ENCODE assay signal across 10 mouse cellular contexts in genomic region chr6:52310366-52310765, GRCm38 (mm10). TPM values are rescaled to one million over a fixed set of nuclear protein-coding genes. Genes with fewer than 3 reads are reported as not detected.
DNase-seq lines count a peak whose midpoint lies in the region; ATAC-seq and TF ChIP-seq lines count a peak whose summit lies in the region.
"Had no signal": no experiment of that assay in that cellular context is flagged by ENCODE, and none has a peak within 500 bp of the region (broad histone marks: within the 10 kb centered on the region; RNA-seq: fewer than 3 reads in every experiment).

No protein-coding gene starts in this region.

- H3K27me3 ChIP-seq in heart, embryonic 10.5 days (ENCODE audit: insufficient read depth, poor library complexity, severe bottlenecking): peaks cover 99% of the 10 kb centered on the region
- H3K27me3 ChIP-seq in E14TG2a.4 (ENCODE audit: insufficient read depth, low read length): peaks cover 99% of the 10 kb centered on the region
- H3K27me3 ChIP-seq in hindbrain, embryonic 15.5 days: peaks cover 76% of the 10 kb centered on the region
- peaks cover 84% of the 10 kb centered on the region for H3K27me3 ChIP-seq in limb, embryonic 11.5 days (ENCODE audit: control insufficient read depth, insufficient read depth, low read length)

- no peak overlapping the region for H3K9ac ChIP-seq in hindbrain, embryonic 15.5 days
- peak overlapping the region; percentile 49 for H3K9ac ChIP-seq in limb, embryonic 11.5 days (ENCODE audit: low read length)

- H3K4me1 ChIP-seq in heart, embryonic 10.5 days: peaks cover 27% of the 10 kb centered on the region
- peaks cover 78% of the 10 kb centered on the region for H3K4me1 ChIP-seq in E14TG2a.4 (replicated peaks; ENCODE audit: low read depth, low read length)
- peaks cover 7% of the 10 kb centered on the region for H3K4me1 ChIP-seq in hindbrain, embryonic 15.5 days (replicated peaks)
- H3K4me1 ChIP-seq in limb, embryonic 11.5 days (ENCODE audit: control insufficient read depth, insufficient read depth, low read length): peaks cover 27% of the 10 kb centered on the region

- H3K4me2 ChIP-seq in hindbrain, embryonic 15.5 days: peak overlapping the region; percentile 29
- peak overlapping the region; percentile 40 for H3K4me2 ChIP-seq in limb, embryonic 11.5 days (ENCODE audit: low read depth, severe bottlenecking)

- no peaks in the 10 kb centered on the region for H3K9me3 ChIP-seq in heart, embryonic 10.5 days
- peaks cover 10% of the 10 kb centered on the region for H3K9me3 ChIP-seq in E14TG2a.4 (ENCODE audit: low read length)
- no peaks in the 10 kb centered on the region for H3K9me3 ChIP-seq in hindbrain, embryonic 15.5 days
- H3K9me3 ChIP-seq in limb, embryonic 11.5 days (ENCODE audit: control insufficient read depth, low read length): no peaks in the 10 kb centered on the region

- 2% methylated on average over 24 of the region's 24 CpGs for WGBS in heart, embryonic 10.5 days
- WGBS in hindbrain, embryonic 15.5 days: 2% methylated on average over 24 of the region's 24 CpGs
- under 1% methylated on average over 24 of the region's 24 CpGs for WGBS in limb, embryonic 11.5 days

- no peak for DNase-seq in heart, embryonic 10.5 days (ENCODE audit: low spot score)
- DNase-seq in heart, adult 8-10 months (ENCODE audit: low spot score): no peak
- peak; percentile 67 for DNase-seq in limb, embryonic 11.5 days (ENCODE audit: low spot score)
- no peak for DNase-seq in spleen, adult 18-20 months
- no peak for DNase-seq in frontal cortex, postnatal 25 days (ENCODE audit: low spot score in 2 of 2)
- DNase-seq in thymus, postnatal 36 days: no peak
- DNase-seq: layer of hippocampus, adult 9-11 months had no signal

- no peak for TF ChIP-seq CTCF in E14TG2a.4 (conservative IDR thresholded peaks at IDR 0.05; ENCODE audit: low read length)

- no peak for ATAC-seq in hindbrain, embryonic 15.5 days (ENCODE audit: low FRiP score, low read depth)
- ATAC-seq in limb, embryonic 11.5 days (ENCODE audit: insufficient number of reproducible peaks, low FRiP score, low TSS enrichment, low read depth): no peak

- no peak overlapping the region for H3K27ac ChIP-seq in heart, embryonic 10.5 days
- no peak overlapping the region; the same call in 1 of the 2 replicates for H3K27ac ChIP-seq in hindbrain, embryonic 15.5 days (replicated peaks)
- no peak overlapping the region for H3K27ac ChIP-seq in limb, embryonic 11.5 days (replicated peaks; ENCODE audit: low read depth, low read length)

- peak overlapping the region; percentile 43 for H3K4me3 ChIP-seq in heart, embryonic 10.5 days
- H3K4me3 ChIP-seq in E14TG2a.4 (replicated peaks; ENCODE audit: low read length): peak overlapping the region; percentile 23
- H3K4me3 ChIP-seq in hindbrain, embryonic 15.5 days: peak overlapping the region; percentile 15; the same call in 1 of the 2 replicates
- H3K4me3 ChIP-seq in limb, embryonic 11.5 days (ENCODE audit: low read depth, low read length): peak overlapping the region; percentile 14; the same call in 1 of the 2 replicates

- H3K36me3 ChIP-seq in heart, embryonic 10.5 days: no peaks in the 10 kb centered on the region
- no peaks in the 10 kb centered on the region for H3K36me3 ChIP-seq in E14TG2a.4 (ENCODE audit: insufficient read depth, low read length)
- no peaks in the 10 kb centered on the region for H3K36me3 ChIP-seq in hindbrain, embryonic 15.5 days
- no peaks in the 10 kb centered on the region for H3K36me3 ChIP-seq in limb, embryonic 11.5 days (ENCODE audit: control insufficient read depth, insufficient read depth, low read length)

RNA-seq across cellular contexts. Expression of gene Evx1, which starts 2.9 kb away (rescaled TPM):
- 0.10 TPM in 1 of 2 replicates, not detected in the other for polyA plus RNA-seq in heart, embryonic 10.5 days (2016; fragmentation: Nextera tagmentation; extraction: Ambion mirVana)
- total RNA-seq in heart, adult 8-10 months (2022): not detected
- polyA plus RNA-seq in hindbrain, embryonic 15.5 days (2015; fragmentation: Nextera tagmentation; extraction: Ambion mirVana): 2.7 and 3.8 TPM in 2 replicates
- 3.8 and 5.1 TPM in 2 replicates for polyA plus RNA-seq in limb, embryonic 11.5 days (2014; fragmentation: Nextera tagmentation; extraction: Ambion mirVana)
- polyA plus RNA-seq: C2C12 had no signal

RNA-seq across cellular contexts. Expression of gene Hoxa13, which starts 49.7 kb away (rescaled TPM):
- polyA plus RNA-seq in heart, embryonic 10.5 days (2016; fragmentation: Nextera tagmentation; extraction: Ambion mirVana): not detected in 2 replicates
- total RNA-seq in heart, adult 8-10 months (2022): not detected
- polyA plus RNA-seq in hindbrain, embryonic 15.5 days (2015; fragmentation: Nextera tagmentation; extraction: Ambion mirVana): 0.07 TPM in 1 of 2 replicates, not detected in the other
- polyA plus RNA-seq in limb, embryonic 11.5 days (2014; fragmentation: Nextera tagmentation; extraction: Ambion mirVana): 25.1 and 29.7 TPM in 2 replicates

Comparison
In these comparisons a context has a peak if more than half of its experiments do, and no peak if none do; other contexts are left out.
1. RNA of gene Hoxa13, which starts 49.7 kb away (polyA plus RNA-seq): 25.1 to 29.7 TPM in limb, embryonic 11.5 days; not detected in heart, embryonic 10.5 days and 0.07 TPM in hindbrain, embryonic 15.5 days; every median in the first group is over 10 times any median in the second.
2. Peak in every context shown above with its lines, with median percentiles within 50 percentile points of each other: H3K4me3 ChIP-seq.